ENCODE assay signal across 12 mouse cellular contexts in the genomic region with DNA sequence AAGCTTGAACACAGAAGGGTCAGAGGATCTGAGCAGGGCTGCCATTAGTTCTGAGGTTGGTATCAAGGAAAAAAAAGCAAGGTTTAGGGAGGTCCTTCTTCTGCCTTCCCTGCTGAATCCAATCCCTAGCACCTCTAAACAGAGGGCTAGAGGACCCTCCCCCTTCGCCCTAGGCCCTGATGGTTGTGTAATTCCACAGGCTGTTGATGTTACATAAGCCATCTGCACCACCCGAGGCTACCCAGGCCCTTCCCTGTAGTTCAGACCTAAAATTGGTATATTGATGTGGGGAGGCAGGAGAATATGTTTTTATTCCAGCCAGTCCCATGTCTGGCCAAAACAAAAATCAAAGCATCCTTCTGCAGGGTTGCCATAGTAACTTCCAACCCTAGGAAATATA. TPM values are rescaled to one million over a fixed set of nuclear protein-coding genes. Genes with fewer than 3 reads are reported as not detected.
DNase-seq lines count a peak whose midpoint lies in the region; ATAC-seq lines count a peak whose summit lies in the region.
"Had no signal": no experiment of that assay in that cellular context is flagged by ENCODE, and none has a peak within 500 bp of the region (broad histone marks: within the 10 kb centered on the region; RNA-seq: fewer than 3 reads in every experiment).

No protein-coding gene starts in this region.

- peak overlapping the region; percentile 56 for H3K27ac ChIP-seq in lung, embryonic 15.5 days
- H3K27ac ChIP-seq: kidney, postnatal 0 days; limb, embryonic 13.5 days had no signal

- no peaks in the 10 kb centered on the region for H3K36me3 ChIP-seq in lung, embryonic 15.5 days
- H3K36me3 ChIP-seq: limb, embryonic 13.5 days had no signal

- H3K4me2 ChIP-seq in lung, embryonic 15.5 days, result no peak overlapping the region
- H3K4me2 ChIP-seq: limb, embryonic 13.5 days had no signal

- WGBS in lung, embryonic 15.5 days, result 29% methylated on average over 2 of the region's 2 CpGs

- peaks cover 21% of the 10 kb centered on the region for H3K4me1 ChIP-seq in lung, embryonic 15.5 days

- no peak overlapping the region for H3K4me3 ChIP-seq in lung, embryonic 15.5 days
- H3K4me3 ChIP-seq: limb, embryonic 13.5 days had no signal

- no peaks in the 10 kb centered on the region for H3K9me3 ChIP-seq in lung, embryonic 15.5 days
- H3K9me3 ChIP-seq: limb, embryonic 13.5 days had no signal

- peaks cover 29% of the 10 kb centered on the region; the same call in 1 of the 2 replicates for H3K27me3 ChIP-seq in lung, embryonic 15.5 days

- H3K9ac ChIP-seq in lung, embryonic 15.5 days, result no peak overlapping the region
- H3K9ac ChIP-seq: limb, embryonic 13.5 days had no signal

- peak; percentile 90 for ATAC-seq in lung, embryonic 15.5 days (ENCODE audit: borderline replicate concordance, extremely low read depth, low FRiP score, low TSS enrichment)

- DNase-seq in cerebellum, adult 11 months, result peak; percentile 58
- DNase-seq in cerebellum, postnatal 4 days (ENCODE audit: low spot score in 2 of 2), result no peak
- peak; percentile 66 for DNase-seq in right cerebral cortex, adult 18-20 months
- no peak for DNase-seq in right cerebral cortex, postnatal 4 days
- peak; percentile 41 to 51 for DNase-seq in right cerebral cortex, postnatal 36 days (ENCODE audit: low spot score in 2 of 2)
- DNase-seq in thymus, postnatal 4 days, result no peak
- no peak for DNase-seq in spleen, postnatal 4 days (ENCODE audit: low spot score in 2 of 2)
- DNase-seq: adrenal gland, adult 8-10 months had no signal

RNA-seq across cellular contexts. Expression of a gene that starts 1.3 kb away (rescaled TPM):
- 1.1 and 1.4 TPM in 2 replicates for polyA plus RNA-seq in lung, embryonic 15.5 days (2015; fragmentation: Nextera tagmentation; extraction: Ambion mirVana)
- polyA plus RNA-seq: heart, postnatal 0 days had no signal

RNA-seq across cellular contexts. Expression of a gene that starts 52.2 kb away (rescaled TPM):
- polyA plus RNA-seq in lung, embryonic 15.5 days (2015; fragmentation: Nextera tagmentation; extraction: Ambion mirVana), result 15.0 and 16.1 TPM in 2 replicates

RNA-seq across cellular contexts. Expression of a gene that starts 52.2 kb away (rescaled TPM):
- 0.34 TPM in 1 of 2 replicates, not detected in the other for polyA plus RNA-seq in lung, embryonic 15.5 days (2015; fragmentation: Nextera tagmentation; extraction: Ambion mirVana)
- polyA plus RNA-seq: heart, postnatal 0 days; limb, embryonic 13.5 days had no signal

Comparison
In these comparisons a context has a peak if more than half of its experiments do, and no peak if none do; other contexts are left out.
1. DNase-seq: peak in cerebellum, adult 11 months (single experiment), right cerebral cortex, adult 18-20 months (single experiment) and right cerebral cortex, postnatal 36 days (2 of 2); none in cerebellum, postnatal 4 days (0 of 2), right cerebral cortex, postnatal 4 days (single experiment), thymus, postnatal 4 days (single experiment) and spleen, postnatal 4 days (0 of 2).